Mouse (Mus musculus) liver, embryonic 13.5 days (tissue): ENCODE data around the gene Upk3bl. TPM values are rescaled to one million over a fixed set of nuclear protein-coding genes. Genes with fewer than 3 reads are reported as not detected.

Experiments
- ATAC-seq: fragments of 200-750 bp; cut with Nextera tagmentation; 2 replicates; pipeline ENCODE4 v1.8.0; 2017; ENCODE audit warnings: low read depth, mild to moderate bottlenecking, moderate number of reproducible peaks, moderate library complexity
- DNase-seq: peaks from one replicate; pipeline ENCODE4 v3.0.0; 2022
- H3K27ac ChIP-seq: fragments of 300-500 bp; sonication (generic); 2 replicates; pipeline ENCODE4 v1.5.1; 2015; ENCODE audit warnings: moderate library complexity, mild to moderate bottlenecking, inconsistent platforms
- H3K27me3 ChIP-seq: fragments of 300-500 bp; sonication (generic); 2 replicates; pipeline ENCODE4 v1.6.1; 2015; ENCODE audit warnings: mild to moderate bottlenecking, inconsistent platforms
- H3K36me3 ChIP-seq: fragments of 300-500 bp; sonication (generic); 2 replicates; pipeline ENCODE4 v1.6.1; 2015; ENCODE audit warnings: mild to moderate bottlenecking, inconsistent platforms
- H3K4me1 ChIP-seq: fragments of 300-500 bp; sonication (generic); replicated peaks from 2 replicates; pipeline ENCODE4 v1.6.1; 2015; ENCODE audit warnings: inconsistent platforms
- H3K4me2 ChIP-seq: fragments of 300-500 bp; sonication (generic); 2 replicates; pipeline ENCODE4 v1.6.1; 2015; ENCODE audit warnings: inconsistent platforms, mild to moderate bottlenecking, moderate library complexity
- H3K4me3 ChIP-seq: fragments of 300-500 bp; sonication (generic); replicated peaks from 2 replicates; pipeline ENCODE4 v1.5.1; 2015; ENCODE audit warnings: mild to moderate bottlenecking, inconsistent platforms
- H3K9ac ChIP-seq: fragments of 300-500 bp; sonication (generic); 2 replicates; pipeline ENCODE4 v1.6.1; 2015; ENCODE audit warnings: mild to moderate bottlenecking, inconsistent platforms
- H3K9me3 ChIP-seq: fragments of 300-500 bp; sonication (generic); replicated peaks from 2 replicates; pipeline ENCODE4 v1.6.1; 2016; ENCODE audit warnings: inconsistent platforms
- WGBS: fragments of 180-500 bp; shearing (Covaris S2); methylation state at CpG from one replicate; pipeline ENCODE4 v1.1.7; 2015; ENCODE audit not compliant: insufficient replicate concordance; 5-methylcytosine and 5-hydroxymethylcytosine counted together
- polyA plus RNA-seq: library from polyadenylated mRNA; unstranded; fragments of >200 nt; fragmentation: Nextera tagmentation; extraction: Ambion mirVana; gene quantifications from 2 replicates; pipeline ENCODE4 v1.2.1, GENCODE M21; 2015

The Upk3bl gene
- polyA plus RNA-seq: 0.17 and 0.21 TPM in 2 replicates

DNA sequence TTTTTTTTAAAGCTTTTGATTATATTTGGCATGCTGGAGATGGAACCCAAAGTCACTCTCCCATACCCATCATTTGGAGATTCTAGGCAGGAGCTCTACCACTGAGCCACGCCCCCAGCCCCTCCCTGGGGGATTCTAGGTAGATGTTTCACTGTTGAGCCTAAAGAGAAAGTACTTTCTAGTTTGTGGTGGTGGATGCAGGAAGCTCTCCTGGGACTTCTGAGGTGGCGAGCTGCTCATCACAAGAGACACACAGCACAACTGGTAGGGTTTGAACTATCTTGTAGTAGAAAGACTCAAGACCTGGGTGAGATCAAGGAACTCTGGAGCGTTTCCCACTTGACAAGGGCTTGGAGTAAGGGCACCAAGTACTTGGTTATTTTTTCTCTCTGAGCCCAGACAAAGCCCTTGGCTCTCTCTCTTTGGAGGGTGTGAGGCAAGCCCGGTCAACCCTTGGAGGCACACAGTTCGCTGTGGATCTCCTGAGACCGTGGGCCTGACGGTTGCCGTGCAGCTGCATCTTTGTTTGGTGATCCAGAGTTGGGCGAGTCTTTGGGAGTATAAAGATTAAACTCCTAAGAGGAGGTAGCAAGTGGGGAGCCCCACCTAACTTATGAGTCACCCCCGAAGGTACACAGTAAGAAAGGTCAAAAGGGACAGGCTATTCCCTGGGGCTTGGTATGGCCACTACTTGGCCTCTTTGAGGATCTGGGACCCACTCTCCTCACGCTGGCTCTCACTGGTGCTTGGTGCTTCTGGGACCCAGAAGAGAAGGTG is at the start of gene Upk3bl:
TSS of gene Upk3bl (plus strand) at position 192 of the 777 bp plus-strand sequence.
- Histone ChIP-seq H3K9me3 (no peaks in the 10 kb centered on the region), H3K36me3 (no peaks in the 10 kb centered on the region), H3K27me3 (peaks cover 22% of the 10 kb centered on the region), H3K9ac (no peak within 1 kb of the TSS), H3K4me2 (no peak within 1 kb of the TSS), H3K27ac (no peak within 1 kb of the TSS), H3K4me3 (no peak within 1 kb of the TSS), H3K4me1 (no peaks in the 10 kb centered on the region)
- DNase-seq (no peak), ATAC-seq (no peak)
- 71% methylated on average over 11 of the region's 11 CpGs for WGBS

GRCm38 (mm10) chr5:136004537-136004936 is 49.8 kb upstream of the Upk3bl start:
- no peak for DNase-seq
- no peak overlapping the region for H3K4me3 ChIP-seq
- WGBS: 70% methylated on average over 4 of the region's 4 CpGs
- no peaks in the 10 kb centered on the region for H3K27me3 ChIP-seq
- no peak for ATAC-seq
- no peak overlapping the region for H3K9ac ChIP-seq
- H3K4me1 ChIP-seq: peaks cover 6% of the 10 kb centered on the region; the same call in 1 of the 2 replicates
- H3K36me3 ChIP-seq: peaks cover 9% of the 10 kb centered on the region
- no peaks in the 10 kb centered on the region for H3K9me3 ChIP-seq
- no peak overlapping the region for H3K4me2 ChIP-seq
- no peak overlapping the region for H3K27ac ChIP-seq

DNA sequence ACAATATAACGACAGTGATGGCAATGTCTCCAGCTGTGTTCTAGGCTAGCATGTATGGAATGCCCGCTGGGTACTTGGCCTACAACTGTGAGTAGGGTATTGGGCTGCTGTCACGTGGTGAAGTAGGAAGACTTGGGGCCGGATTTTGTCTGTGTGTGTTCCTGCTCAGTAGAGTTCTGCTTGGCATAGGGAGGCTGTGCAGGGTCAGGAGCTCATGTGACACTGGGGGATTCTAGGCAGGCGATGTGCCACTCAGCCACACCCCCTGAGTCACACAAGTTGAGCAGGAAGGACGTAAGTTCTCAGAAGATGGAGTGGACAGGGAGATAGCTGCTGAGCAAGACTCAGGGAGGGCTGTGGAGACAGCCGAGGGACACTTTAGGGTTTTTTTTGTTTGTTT is 46.5 kb upstream of the Upk3bl start:
- DNase-seq: no peak
- Histone ChIP-seq H3K36me3 (peaks cover 22% of the 10 kb centered on the region), H3K27ac (no peak overlapping the region), H3K4me3 (no peak overlapping the region), H3K9me3 (no peaks in the 10 kb centered on the region), H3K27me3 (no peaks in the 10 kb centered on the region), H3K4me1 (no peaks in the 10 kb centered on the region; the same call in 1 of the 2 replicates), H3K4me2 (no peak overlapping the region), H3K9ac (no peak overlapping the region)
- ATAC-seq: no peak
- 53% methylated on average over 7 of the region's 7 CpGs for WGBS

GRCm38 (mm10) chr5:136014877-136015276 is 39.4 kb upstream of the Upk3bl start:
- Histone ChIP-seq H3K4me2 (no peak overlapping the region), H3K4me1 (peaks cover 15% of the 10 kb centered on the region), H3K4me3 (no peak overlapping the region), H3K27me3 (no peaks in the 10 kb centered on the region), H3K9ac (no peak overlapping the region), H3K9me3 (no peaks in the 10 kb centered on the region), H3K27ac (no peak overlapping the region), H3K36me3 (peaks cover 25% of the 10 kb centered on the region)
- ATAC-seq (no peak), DNase-seq (no peak)
- WGBS: 79% methylated on average over 10 of the region's 10 CpGs

GRCm38 (mm10) chr5:136015586-136015985 is 38.7 kb upstream of the Upk3bl start:
- no peak overlapping the region for H3K27ac ChIP-seq
- peaks cover 19% of the 10 kb centered on the region for H3K36me3 ChIP-seq
- no peak overlapping the region for H3K4me3 ChIP-seq
- ATAC-seq: no peak
- DNase-seq: no peak
- no peak overlapping the region for H3K9ac ChIP-seq
- peaks cover 18% of the 10 kb centered on the region for H3K4me1 ChIP-seq
- no peaks in the 10 kb centered on the region for H3K9me3 ChIP-seq
- H3K27me3 ChIP-seq: no peaks in the 10 kb centered on the region
- no peak overlapping the region for H3K4me2 ChIP-seq
- 76% methylated on average over 10 of the region's 10 CpGs for WGBS

- no peak for ATAC-seq
- no peak overlapping the region for H3K4me2 ChIP-seq
Observed at GRCm38 (mm10) chr5:136016014-136016876, 38.0 kb upstream of the Upk3bl start.

GRCm38 (mm10) chr5:136017262-136017661 is 37.0 kb upstream of the Upk3bl start:
- Histone ChIP-seq H3K9me3 (no peaks in the 10 kb centered on the region), H3K4me3 (no peak overlapping the region), H3K27me3 (no peaks in the 10 kb centered on the region), H3K4me2 (no peak overlapping the region), H3K27ac (no peak overlapping the region), H3K9ac (no peak overlapping the region), H3K4me1 (peaks cover 18% of the 10 kb centered on the region), H3K36me3 (peaks cover 8% of the 10 kb centered on the region)
- WGBS: 65% methylated on average over 6 of the region's 6 CpGs
- DNase-seq: no peak
- no peak for ATAC-seq

More at GRCm38 (mm10) chr5:136016014-136016876, 38.0 kb upstream of the Upk3bl start:
- no peak overlapping the region for H3K27ac ChIP-seq
- H3K4me1 ChIP-seq: peaks cover 18% of the 10 kb centered on the region
- peaks cover 18% of the 10 kb centered on the region for H3K36me3 ChIP-seq
- H3K9me3 ChIP-seq: no peaks in the 10 kb centered on the region
- H3K4me3 ChIP-seq: no peak overlapping the region
- H3K9ac ChIP-seq: no peak overlapping the region
- 70% methylated on average over 10 of the region's 10 CpGs for WGBS
- no peaks in the 10 kb centered on the region for H3K27me3 ChIP-seq
- no peak for DNase-seq

DNA sequence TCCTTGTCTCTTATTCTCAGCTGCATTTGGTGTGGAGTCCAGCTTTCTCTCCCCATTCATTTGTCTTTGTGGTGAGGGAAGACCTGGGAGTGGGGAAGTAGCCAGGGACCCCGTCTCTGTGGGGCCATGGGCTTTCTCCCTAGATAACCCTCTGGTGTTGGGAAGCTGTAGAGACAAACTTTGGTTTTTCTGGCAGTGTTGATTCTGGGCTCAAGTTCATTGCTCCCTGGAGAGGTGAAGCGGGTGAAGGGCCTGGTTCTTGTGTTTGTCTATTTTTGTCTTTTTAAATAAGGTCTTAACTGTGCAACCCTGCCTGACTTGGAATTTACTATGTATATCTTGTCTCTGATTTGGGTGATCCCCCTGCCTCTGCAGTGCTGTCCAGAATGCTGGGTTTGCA is 35.6 kb upstream of the Upk3bl start:
- ATAC-seq: no peak
- H3K4me1 ChIP-seq: peaks cover 18% of the 10 kb centered on the region

GRCm38 (mm10) chr5:136019907-136020306 is 34.4 kb upstream of the Upk3bl start:
- H3K27ac ChIP-seq: 0 out of 2 replicates have a peak overlapping the region, but pooled peaks have one; percentile 2
- H3K9ac ChIP-seq: no peak overlapping the region

More for the DNA sequence above, 35.6 kb upstream of the Upk3bl start:
- Histone ChIP-seq H3K4me3 (no peak overlapping the region), H3K27me3 (no peaks in the 10 kb centered on the region), H3K27ac (no peak overlapping the region), H3K9ac (no peak overlapping the region), H3K4me2 (no peak overlapping the region), H3K36me3 (0 out of 2 replicates have a peak, but pooled peaks cover 3% of the 10 kb centered on the region), H3K9me3 (no peaks in the 10 kb centered on the region)
- DNase-seq: no peak
- WGBS: 55% methylated on average over 2 of the region's 2 CpGs

DNA sequence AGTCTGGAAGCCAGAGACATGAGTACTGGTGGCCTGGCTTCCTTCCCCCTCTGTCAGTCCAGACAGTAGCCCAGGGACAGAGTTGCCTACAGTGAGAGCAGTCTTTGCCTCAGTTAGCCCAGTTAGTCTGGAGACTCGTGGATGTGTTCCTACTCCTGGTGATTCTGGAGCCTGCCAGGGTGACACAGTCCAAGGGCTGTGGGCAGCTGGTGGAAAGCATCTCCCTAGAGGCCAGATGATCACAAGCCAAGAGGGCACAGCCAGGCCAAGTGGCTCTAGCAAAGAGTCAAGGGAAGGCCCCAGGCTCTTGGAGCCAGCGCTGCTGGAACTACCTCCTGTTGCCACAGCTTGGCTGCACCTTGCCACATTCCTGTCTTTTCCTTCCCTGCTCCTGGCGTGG is 28.6 kb upstream of the Upk3bl start:
- H3K36me3 ChIP-seq: peaks cover 20% of the 10 kb centered on the region
- no peak for DNase-seq
- H3K27me3 ChIP-seq: no peaks in the 10 kb centered on the region
- H3K9ac ChIP-seq: no peak overlapping the region
- WGBS: 50% methylated on average over 3 of the region's 3 CpGs
- no peak overlapping the region for H3K4me3 ChIP-seq
- no peak overlapping the region for H3K27ac ChIP-seq
- no peaks in the 10 kb centered on the region for H3K9me3 ChIP-seq
- H3K4me2 ChIP-seq: no peak overlapping the region
- no peak for ATAC-seq
- H3K4me1 ChIP-seq: no peaks in the 10 kb centered on the region

More at GRCm38 (mm10) chr5:136019907-136020306, 34.4 kb upstream of the Upk3bl start:
- H3K4me2 ChIP-seq: no peak overlapping the region
- WGBS: 22% methylated on average over 1 of the region's 1 CpGs
- no peaks in the 10 kb centered on the region for H3K36me3 ChIP-seq
- H3K4me1 ChIP-seq: peaks cover 18% of the 10 kb centered on the region
- H3K4me3 ChIP-seq: no peak overlapping the region
- no peaks in the 10 kb centered on the region for H3K27me3 ChIP-seq
- H3K9me3 ChIP-seq: no peaks in the 10 kb centered on the region
- peak; percentile 69 for ATAC-seq
- DNase-seq: peak; percentile 14

GRCm38 (mm10) chr5:136026859-136027258 is 27.4 kb upstream of the Upk3bl start:
- no peak for ATAC-seq

More at GRCm38 (mm10) chr5:136026859-136027258, 27.4 kb upstream of the Upk3bl start:
- Histone ChIP-seq H3K9ac (no peak overlapping the region), H3K4me3 (no peak overlapping the region), H3K9me3 (no peaks in the 10 kb centered on the region), H3K27ac (no peak overlapping the region), H3K27me3 (no peaks in the 10 kb centered on the region), H3K4me2 (no peak overlapping the region), H3K36me3 (peaks cover 31% of the 10 kb centered on the region), H3K4me1 (no peaks in the 10 kb centered on the region)
- DNase-seq: no peak
- WGBS: 67% methylated on average over 9 of the region's 9 CpGs
